Mouse (Mus musculus) liver, adult 2 months (tissue): ENCODE results near the gene Lrrc4b. TPM values are rescaled to one million over a fixed set of nuclear protein-coding genes. Genes with fewer than 3 reads are reported as not detected.

Experiments
- DNase-seq: peaks from one replicate; pipeline ENCODE4 v3.0.0-alpha.2; 2011; ENCODE audit warnings: low read depth, low spot score; ENCODE audit errors: extremely low read depth
- H3K27ac ChIP-seq: fragments of 200-500 bp; replicated peaks from 2 replicates; pipeline ENCODE4 v1.5.1; 2012; ENCODE audit warnings: low read depth, mild to moderate bottlenecking, control low read depth, inconsistent platforms, low read length; ENCODE audit not compliant: insufficient read depth
- H3K27me3 ChIP-seq: fragments of 200-500 bp; 2 replicates; pipeline ENCODE4 v1.6.1; 2012; ENCODE audit warnings: mild to moderate bottlenecking, moderate library complexity, low read length, inconsistent platforms; ENCODE audit not compliant: control insufficient read depth, insufficient read depth
- H3K36me3 ChIP-seq: fragments of 200-500 bp; 2 replicates; pipeline ENCODE4 v1.6.1; 2012; ENCODE audit warnings: low read length, inconsistent platforms; ENCODE audit not compliant: control insufficient read depth, insufficient read depth
- H3K4me1 ChIP-seq: fragments of 200-500 bp; 2 replicates; pipeline ENCODE4 v1.6.1; 2011; ENCODE audit warnings: low read length; ENCODE audit not compliant: control insufficient read depth, insufficient read depth
- H3K4me3 ChIP-seq: fragments of 200-500 bp; 2 replicates; pipeline ENCODE4 v1.5.1; 2011; ENCODE audit warnings: low read depth, mild to moderate bottlenecking, control low read depth, low read length, moderate library complexity; ENCODE audit not compliant: insufficient read depth
- H3K79me2 ChIP-seq: fragments of 200-500 bp; 2 replicates; pipeline ENCODE4 v1.6.1; 2012; ENCODE audit warnings: inconsistent platforms, mild to moderate bottlenecking, low read length, moderate library complexity; ENCODE audit not compliant: control insufficient read depth, insufficient read depth
- H3K9ac ChIP-seq: fragments of 200-500 bp; 2 replicates; pipeline ENCODE4 v1.6.1; 2012; ENCODE audit warnings: low read depth, mild to moderate bottlenecking, control low read depth, inconsistent platforms, low read length
- CTCF ChIP-seq: fragments of 200-500 bp; IDR thresholded peaks from 2 replicates; pipeline ENCODE4 v1.5.1; 2011; ENCODE audit warnings: low read depth, low read length, control low read depth
- POLR2A ChIP-seq: fragments of 200-500 bp; IDR thresholded peaks from 2 replicates; pipeline ENCODE4 v1.6.1; 2011; ENCODE audit warnings: low read length, control low read depth; ENCODE audit not compliant: insufficient read depth; ENCODE audit errors: extremely low read depth
- WGBS: fragments of 180-500 bp; shearing (Covaris S2); methylation state at CpG from one replicate; pipeline ENCODE4 v1.1.7; 2018; 5-methylcytosine and 5-hydroxymethylcytosine counted together
- polyA plus RNA-seq: library from polyadenylated mRNA; depleted of rRNA; stranded (reverse); fragments of >200 nt; gene quantifications from 2 replicates; pipeline ENCODE4 v1.2.3, GENCODE M21; 2012
- total RNA-seq: library from RNA; depleted of rRNA; stranded (reverse); fragments of >200 nt; gene quantifications from 2 replicates; pipeline ENCODE4 v1.2.3, GENCODE M21; 2014

Lrrc4b gene
- total and polyA plus RNA-seq, 2 experiments, result not detected

DNA sequence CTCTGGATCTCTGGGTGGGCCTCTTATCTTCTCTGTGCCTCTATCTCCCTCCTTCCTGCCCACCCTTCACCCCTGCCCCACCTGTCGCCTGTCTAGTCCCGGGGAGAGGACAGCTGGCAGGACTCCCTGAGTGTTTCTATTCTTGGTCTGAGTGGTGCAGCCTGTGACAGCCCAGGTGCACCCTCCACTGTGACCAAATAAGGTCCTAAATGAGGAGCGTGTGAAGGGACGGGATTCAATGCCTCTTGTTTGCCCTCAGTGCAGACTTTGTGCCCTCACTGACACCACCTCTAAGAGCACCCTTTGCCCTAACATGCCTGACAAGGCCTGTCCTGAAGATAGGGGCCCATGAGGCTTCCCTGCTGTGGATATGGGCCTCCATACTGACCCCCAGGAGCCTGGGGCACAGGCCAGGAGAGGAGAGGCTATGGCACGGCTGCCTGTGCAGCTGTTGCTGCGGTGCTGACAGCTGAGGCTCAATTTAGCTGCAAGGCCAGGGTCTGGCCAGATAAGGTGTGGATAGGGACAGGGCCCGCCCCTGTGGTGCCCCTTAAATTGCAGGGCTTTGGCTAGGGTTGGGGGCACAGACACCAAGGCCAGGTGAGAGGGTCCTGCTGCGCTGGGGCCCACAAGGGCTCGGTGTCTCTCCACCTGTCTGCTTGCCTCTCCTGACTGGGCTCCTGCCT, 44.3 kb downstream of the Lrrc4b start:
- no peak for TF ChIP-seq POLR2A
- no peak for TF ChIP-seq CTCF
- H3K36me3 ChIP-seq, result no peaks in the 10 kb centered on the region
- H3K9ac ChIP-seq, result peak overlapping the region; percentile 24; the same call in 1 of the 2 replicates
- peak; percentile 51 for DNase-seq
- no peaks in the 10 kb centered on the region for H3K27me3 ChIP-seq
- no peaks in the 10 kb centered on the region for H3K79me2 ChIP-seq
- H3K27ac ChIP-seq, result no peak overlapping the region
- WGBS, result 38% methylated on average over 9 of the region's 9 CpGs
- no peak overlapping the region for H3K4me3 ChIP-seq
- peaks cover 12% of the 10 kb centered on the region for H3K4me1 ChIP-seq

DNA sequence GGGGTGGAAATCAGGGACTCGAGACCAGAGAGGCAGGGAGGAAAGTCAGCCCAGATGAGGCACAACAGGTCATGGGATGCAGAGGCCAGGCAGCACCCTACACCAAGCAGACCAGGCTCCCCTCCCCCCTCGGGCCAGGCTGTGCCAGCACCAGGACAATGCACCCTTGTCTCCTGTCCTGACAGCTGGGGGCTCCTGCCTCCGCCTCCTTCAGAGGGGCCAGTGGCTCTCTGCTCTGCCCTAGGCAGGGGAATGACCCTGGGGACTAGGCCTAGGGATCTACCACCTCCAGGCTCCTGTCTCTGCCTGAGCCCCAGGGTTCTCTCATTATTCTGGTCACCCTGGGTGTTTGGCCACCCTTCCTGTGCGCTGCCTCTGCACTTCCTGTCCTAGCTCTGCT, 45.6 kb downstream of the Lrrc4b start:
- no peaks in the 10 kb centered on the region for H3K36me3 ChIP-seq
- H3K4me3 ChIP-seq, result no peak overlapping the region
- H3K4me1 ChIP-seq, result peaks cover 6% of the 10 kb centered on the region
- WGBS, result 50% methylated on average over 4 of the region's 4 CpGs
- TF ChIP-seq POLR2A (no peak), CTCF (no peak)
- no peaks in the 10 kb centered on the region for H3K79me2 ChIP-seq
- no peak overlapping the region for H3K9ac ChIP-seq
- no peaks in the 10 kb centered on the region for H3K27me3 ChIP-seq
- DNase-seq, result no peak
- H3K27ac ChIP-seq, result no peak overlapping the region

- H3K36me3 ChIP-seq, result no peaks in the 10 kb centered on the region
- 52% methylated on average over 5 of the region's 5 CpGs for WGBS
- no peaks in the 10 kb centered on the region for H3K79me2 ChIP-seq
- H3K27ac ChIP-seq, result no peak overlapping the region
- TF ChIP-seq CTCF, result no peak
- no peak for TF ChIP-seq POLR2A
- H3K4me1 ChIP-seq, result peaks cover 6% of the 10 kb centered on the region
- no peaks in the 10 kb centered on the region for H3K27me3 ChIP-seq
- DNase-seq, result no peak
- H3K4me3 ChIP-seq, result no peak overlapping the region
- no peak overlapping the region for H3K9ac ChIP-seq
Measured at GRCm38 (mm10) chr7:44475046-44475614, 46.3 kb downstream of the Lrrc4b start.

DNA sequence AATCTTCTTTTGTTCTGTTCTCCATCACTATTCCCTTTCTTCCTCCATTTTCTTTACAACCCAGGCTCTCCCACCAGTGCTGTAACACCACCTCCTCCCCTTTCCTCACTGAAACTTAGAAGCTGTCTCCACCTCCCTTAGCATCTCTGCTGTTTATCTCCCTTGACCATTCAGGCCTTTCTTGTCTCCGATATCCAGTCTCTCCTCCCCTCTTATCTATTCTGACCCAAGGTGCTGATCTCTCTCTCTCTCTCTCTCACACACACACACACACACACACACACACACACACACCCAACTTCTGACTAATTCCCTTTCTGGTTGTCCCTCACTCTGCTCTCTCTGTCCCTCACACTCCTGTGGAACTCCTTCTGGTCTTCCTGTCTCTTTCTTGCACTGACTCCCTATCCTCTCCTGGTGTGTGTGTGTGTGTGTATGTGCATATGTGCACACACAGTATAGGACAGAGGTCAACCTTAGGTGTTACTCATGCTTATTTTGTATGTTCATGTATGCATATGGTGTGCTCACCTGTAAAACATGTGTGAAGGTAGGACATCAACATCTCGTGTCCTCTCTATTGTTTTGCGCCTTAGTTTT, 54.1 kb downstream of the Lrrc4b start:
- no peak overlapping the region for H3K9ac ChIP-seq
- H3K4me3 ChIP-seq, result no peak overlapping the region
- H3K27ac ChIP-seq, result no peak overlapping the region
- no peaks in the 10 kb centered on the region for H3K36me3 ChIP-seq
- H3K27me3 ChIP-seq, result no peaks in the 10 kb centered on the region; the same call in 1 of the 2 replicates
- H3K79me2 ChIP-seq, result no peaks in the 10 kb centered on the region
- TF ChIP-seq CTCF (no peak), POLR2A (no peak)
- DNase-seq, result no peak
- H3K4me1 ChIP-seq, result no peaks in the 10 kb centered on the region
- 59% methylated on average over 3 of the region's 3 CpGs for WGBS

DNA sequence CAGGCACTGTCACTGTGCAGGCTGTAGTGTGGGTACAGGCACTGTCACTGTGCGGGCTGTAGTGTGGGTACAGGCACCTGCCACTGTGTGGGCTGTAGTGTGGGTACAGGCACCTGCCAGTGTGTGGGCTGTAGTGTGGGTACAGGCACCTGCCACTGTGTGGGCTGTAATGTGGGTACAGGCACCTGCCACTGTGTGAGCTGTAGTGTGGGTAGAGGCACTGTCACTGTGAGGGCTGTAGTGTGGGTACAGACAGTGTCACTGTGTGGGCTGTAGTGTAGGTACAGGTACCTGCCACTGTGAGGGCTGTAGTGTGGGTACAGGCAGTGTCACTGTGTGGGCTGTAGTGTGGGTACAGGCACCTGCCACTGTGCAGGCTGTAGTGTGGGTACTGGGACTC, 55.3 kb downstream of the Lrrc4b start:
- no peak for TF ChIP-seq POLR2A
- TF ChIP-seq CTCF, result no peak
- 95% methylated on average over 1 of the region's 1 CpGs for WGBS
- no peak for DNase-seq
- H3K4me3 ChIP-seq, result no peak overlapping the region
- no peaks in the 10 kb centered on the region; the same call in 1 of the 2 replicates for H3K27me3 ChIP-seq
- H3K79me2 ChIP-seq, result no peaks in the 10 kb centered on the region
- no peak overlapping the region for H3K27ac ChIP-seq
- H3K9ac ChIP-seq, result no peak overlapping the region
- H3K4me1 ChIP-seq, result no peaks in the 10 kb centered on the region
- no peaks in the 10 kb centered on the region for H3K36me3 ChIP-seq
